ENCODE assay signal across 21 mouse cellular contexts in the genomic region with DNA sequence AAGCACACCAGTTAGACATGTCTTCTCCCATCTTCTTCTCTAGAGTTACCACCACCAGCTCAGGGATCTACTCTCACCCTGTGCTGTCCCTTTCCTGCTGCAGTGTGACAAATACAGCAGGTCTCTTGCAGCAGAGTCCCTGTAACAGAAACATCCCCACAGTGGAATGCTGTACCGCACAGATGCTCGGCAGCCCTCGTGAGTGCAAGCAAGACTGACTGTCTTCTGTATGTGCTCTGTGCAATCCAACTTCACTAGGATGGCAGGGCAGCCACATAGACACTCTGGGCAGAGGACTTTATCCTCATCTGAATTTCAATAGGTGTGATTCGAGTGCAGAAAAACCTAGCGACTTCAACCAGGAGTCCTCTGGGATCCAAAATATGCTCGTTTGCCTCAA.
"Had no signal": no experiment of that assay in that cellular context is flagged by ENCODE, and none has a peak within 500 bp of the region (broad histone marks: within the 10 kb centered on the region; RNA-seq: fewer than 3 reads in every experiment).

No protein-coding gene starts in this region.

- H3K4me1 ChIP-seq: liver, embryonic 12.5 days; liver, embryonic 15.5 days; midbrain, embryonic 13.5 days; stomach, embryonic 15.5 days had no signal

- H3K36me3 ChIP-seq: limb, embryonic 10.5 days; limb, embryonic 13.5 days; liver, embryonic 12.5 days; liver, embryonic 15.5 days; midbrain, embryonic 13.5 days; stomach, embryonic 15.5 days had no signal

- H3K9me3 ChIP-seq: limb, embryonic 10.5 days; limb, embryonic 13.5 days; liver, embryonic 12.5 days; liver, embryonic 15.5 days; midbrain, embryonic 13.5 days; stomach, embryonic 15.5 days had no signal

- H3K9ac ChIP-seq: limb, embryonic 13.5 days; liver, embryonic 12.5 days; liver, embryonic 15.5 days; midbrain, embryonic 13.5 days; stomach, embryonic 15.5 days had no signal

- ATAC-seq: liver, embryonic 12.5 days; midbrain, embryonic 13.5 days; midbrain, embryonic 16.5 days had no signal

- H3K4me2 ChIP-seq: limb, embryonic 13.5 days; liver, embryonic 12.5 days; liver, embryonic 15.5 days; midbrain, embryonic 13.5 days; stomach, embryonic 15.5 days had no signal

- H3K27ac ChIP-seq: kidney, postnatal 0 days; layer of hippocampus, adult 2 months; limb, embryonic 10.5 days; limb, embryonic 13.5 days; liver, embryonic 12.5 days; liver, embryonic 15.5 days; midbrain, embryonic 13.5 days; stomach, embryonic 15.5 days had no signal

- DNase-seq: kidney, adult 2 months; kidney, postnatal 25 days; layer of hippocampus, adult 9-11 months; liver; lung, adult 2 months; lung, postnatal 14 days; lung, postnatal 4 days; retina, postnatal 1 day; right cerebral cortex, postnatal 25 days; spleen, adult 18-20 months; thymus, postnatal 25 days had no signal

- H3K27me3 ChIP-seq: liver, embryonic 12.5 days; liver, embryonic 15.5 days; midbrain, embryonic 13.5 days; stomach, embryonic 15.5 days had no signal

- H3K4me3 ChIP-seq: layer of hippocampus, adult 2 months; limb, embryonic 10.5 days; limb, embryonic 13.5 days; liver, embryonic 12.5 days; liver, embryonic 15.5 days; midbrain, embryonic 13.5 days; myocyte; stomach, embryonic 15.5 days had no signal
